Mouse (Mus musculus): ENCODE measurements around the gene Prdm5.

DNA sequence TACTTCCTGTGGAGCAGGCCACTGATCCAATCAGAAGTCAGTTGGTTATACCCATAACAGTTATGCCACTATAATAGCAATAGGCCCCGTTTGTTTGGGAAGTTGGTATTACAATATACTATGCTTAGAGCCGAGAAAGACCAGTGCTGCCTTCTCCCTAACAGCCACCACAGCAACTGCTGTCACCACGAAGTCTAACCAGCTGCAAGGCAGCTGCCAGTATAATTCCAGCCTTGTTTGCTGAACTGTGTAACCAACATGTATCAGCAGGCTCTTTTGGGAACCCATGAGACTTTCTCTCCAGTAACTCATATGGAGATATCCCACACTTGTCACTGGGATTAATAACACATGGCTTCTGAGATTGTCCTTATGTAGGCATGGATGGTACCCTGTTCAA lies 19.6 kb downstream of the Prdm5 start:
- TF ChIP-seq CTCF (IDR thresholded peaks at IDR 0.05; ENCODE audit: borderline replicate concordance, insufficient read depth, low read length): no peak
- TF ChIP-seq POLR2A (IDR thresholded peaks at IDR 0.05; ENCODE audit: low read depth, low read length): no peak
